Mouse (Mus musculus) stomach, postnatal 0 days (tissue): Measurements from ENCODE around the gene Cavin1.

Experiments
- CTCF ChIP-seq: IDR thresholded peaks from 2 replicates; pipeline ENCODE4 v1.5.1; 2016; ENCODE audit warnings: antibody characterized with exemption, low read depth, mild to moderate bottlenecking, moderate library complexity
- EP300 ChIP-seq: optimal IDR thresholded peaks from 2 replicates; pipeline ENCODE3; 2016; ENCODE audit warnings: antibody characterized with exemption

DNA sequence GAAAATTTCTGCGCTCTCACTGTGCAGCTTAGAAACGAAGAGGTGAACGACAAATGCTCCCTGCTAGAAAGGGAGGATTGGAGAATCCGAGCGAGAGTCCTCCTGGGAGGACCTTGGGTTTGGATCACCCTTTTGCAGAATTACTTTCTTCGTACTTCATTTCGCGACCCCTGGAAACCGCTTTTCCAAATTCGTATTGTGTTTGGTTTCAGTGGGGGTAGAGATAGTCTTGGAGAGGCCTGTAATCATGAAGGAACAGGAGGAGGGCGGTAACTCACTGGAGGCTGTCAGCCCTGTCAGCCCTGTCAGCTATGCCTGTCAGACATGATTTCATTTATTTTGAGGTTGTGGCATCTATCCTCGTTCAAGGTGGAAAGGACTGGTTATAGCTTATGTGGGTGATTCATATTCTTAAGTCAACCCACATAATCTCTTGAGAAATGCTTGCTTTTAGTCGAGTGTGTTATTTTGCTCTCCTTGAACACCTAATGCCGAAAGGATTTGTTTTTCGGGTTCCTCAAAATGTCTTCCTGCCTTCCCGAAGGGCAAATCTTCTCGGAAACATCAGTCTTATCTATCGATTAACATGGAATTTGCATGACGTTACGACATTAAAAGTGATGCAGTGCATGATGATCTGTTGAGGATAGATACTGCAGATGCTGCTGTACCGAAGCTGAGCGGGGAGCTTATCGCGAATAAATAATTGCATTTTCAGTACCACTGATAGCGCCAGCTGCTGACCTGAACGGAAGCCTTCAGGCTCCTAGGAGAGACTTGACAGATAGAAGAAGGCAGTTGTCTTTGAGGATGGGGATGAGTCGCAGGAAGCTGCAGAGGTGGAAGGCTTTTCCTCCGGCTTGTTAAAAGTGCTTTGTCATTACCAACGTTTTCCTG, 39.4 kb upstream of the Cavin1 start:
- TF ChIP-seq EP300 (no peak), CTCF (peak; percentile 31; the same call in 1 of the 2 replicates)
